Mouse (Mus musculus): ENCODE results near the gene Spats2l.

Gene Spats2l

GRCm38 (mm10) chr1:57971588-57971987, 197.6 kb downstream of the Spats2l start:
- DNase-seq (ENCODE audit: low spot score in 2 of 2): no peak

- DNase-seq (ENCODE audit: low spot score in 2 of 2): no peak
Observed at GRCm38 (mm10) chr1:57976860-57977259, 202.9 kb downstream of the Spats2l start.

- DNase-seq (ENCODE audit: low spot score in 2 of 2): no peak
Observed at GRCm38 (mm10) chr1:57989052-57989600, 215.2 kb downstream of the Spats2l start.

- DNase-seq (ENCODE audit: low spot score in 2 of 2): no peak
Observed at GRCm38 (mm10) chr1:57991277-57991676, 217.3 kb downstream of the Spats2l start.

- DNase-seq (ENCODE audit: low spot score in 2 of 2): peak; percentile 91
Observed at GRCm38 (mm10) chr1:57995432-57996132, 221.6 kb downstream of the Spats2l start, which contains the start of gene Sgo2a. Sgo2a (plus strand) TSS chr1:57995971.

GRCm38 (mm10) chr1:57996133-57996615, 222.2 kb downstream of the Spats2l start:
- DNase-seq (ENCODE audit: low spot score in 2 of 2): peak in 1 of 2 experiments; percentile 1
